In genomic region chr17:31187370-31187769, GRCm38 (mm10) we compare ENCODE assay signal across 10 mouse cellular contexts. TPM values are rescaled to one million over a fixed set of nuclear protein-coding genes. Genes with fewer than 3 reads are reported as not detected.
A peak's percentile ranks its signal among the peaks of the same experiment; 100 is the strongest.
DNase-seq lines count a peak whose midpoint lies in the region; ATAC-seq and TF ChIP-seq lines count a peak whose summit lies in the region.
"Had no signal": no experiment of that assay in that cellular context is flagged by ENCODE, and none has a peak within 500 bp of the region (broad histone marks: within the 10 kb centered on the region; RNA-seq: fewer than 3 reads in every experiment).

No protein-coding gene starts in this region.

- no peak overlapping the region for H3K9ac ChIP-seq in kidney, embryonic 15.5 days
- no peak overlapping the region for H3K9ac ChIP-seq in embryonic facial prominence, embryonic 14.5 days (ENCODE audit: low read depth, low read length)
- H3K9ac ChIP-seq in intestine, embryonic 16.5 days (ENCODE audit: low read depth, low read length): no peak overlapping the region
- H3K9ac ChIP-seq: embryonic facial prominence, embryonic 12.5 days; neural tube, embryonic 13.5 days had no signal

- TF ChIP-seq POLR2A in bone marrow, adult 2 months (IDR thresholded peaks at IDR 0.05; ENCODE audit: borderline replicate concordance, control insufficient read depth, low read depth, low read length): no peak
- TF ChIP-seq POLR2A in olfactory bulb, adult 2 months (IDR thresholded peaks at IDR 0.05; ENCODE audit: insufficient read depth, low read depth, low read length): no peak

- no peak overlapping the region for H3K4me3 ChIP-seq in kidney, embryonic 15.5 days (replicated peaks)
- no peak overlapping the region for H3K4me3 ChIP-seq in bone marrow, adult 2 months (replicated peaks; ENCODE audit: control insufficient read depth, low read depth, low read length)
- H3K4me3 ChIP-seq in embryonic facial prominence, embryonic 14.5 days (ENCODE audit: low read depth, low read length): no peak overlapping the region
- H3K4me3 ChIP-seq in intestine, embryonic 16.5 days (ENCODE audit: low read length): no peak overlapping the region
- H3K4me3 ChIP-seq in limb, embryonic 10.5 days: no peak overlapping the region
- no peak overlapping the region for H3K4me3 ChIP-seq in olfactory bulb, adult 2 months (ENCODE audit: insufficient read depth, low read depth, low read length)
- H3K4me3 ChIP-seq: embryonic facial prominence, embryonic 12.5 days; neural tube, embryonic 13.5 days had no signal

- peak; percentile 60 for DNase-seq in kidney, adult 11 months
- peak; percentile 68 for DNase-seq in embryonic facial prominence, embryonic 14.5 days (ENCODE audit: low spot score)
- DNase-seq in limb, embryonic 10.5 days (ENCODE audit: low spot score): peak; percentile 59
- DNase-seq in testis, postnatal 14 days (ENCODE audit: low spot score): peak; percentile 50

- no peak overlapping the region for H3K27ac ChIP-seq in kidney, embryonic 15.5 days
- H3K27ac ChIP-seq in bone marrow, adult 2 months (ENCODE audit: control insufficient read depth, insufficient read depth, low read depth, low read length, poor library complexity): no peak overlapping the region
- H3K27ac ChIP-seq in embryonic facial prominence, embryonic 14.5 days (replicated peaks; ENCODE audit: low read depth, low read length): no peak overlapping the region
- H3K27ac ChIP-seq in intestine, embryonic 16.5 days (ENCODE audit: low read length): no peak overlapping the region
- no peak overlapping the region for H3K27ac ChIP-seq in limb, embryonic 10.5 days
- H3K27ac ChIP-seq in olfactory bulb, adult 2 months (ENCODE audit: insufficient read depth, low read depth, low read length): no peak overlapping the region
- H3K27ac ChIP-seq: embryonic facial prominence, embryonic 12.5 days; neural tube, embryonic 13.5 days had no signal

- peaks cover 14% of the 10 kb centered on the region for H3K4me1 ChIP-seq in kidney, embryonic 15.5 days
- no peaks in the 10 kb centered on the region; the same call in 1 of the 2 replicates for H3K4me1 ChIP-seq in bone marrow, adult 2 months (ENCODE audit: control insufficient read depth, insufficient read depth, low read length)
- no peaks in the 10 kb centered on the region for H3K4me1 ChIP-seq in embryonic facial prominence, embryonic 14.5 days (ENCODE audit: control insufficient read depth, insufficient read depth, low read length)
- peaks cover 8% of the 10 kb centered on the region for H3K4me1 ChIP-seq in intestine, embryonic 16.5 days (ENCODE audit: control insufficient read depth, insufficient read depth, low read length)
- H3K4me1 ChIP-seq in limb, embryonic 10.5 days: peaks cover 17% of the 10 kb centered on the region
- H3K4me1 ChIP-seq in olfactory bulb, adult 2 months (ENCODE audit: control insufficient read depth, insufficient read depth, low read length): no peaks in the 10 kb centered on the region
- H3K4me1 ChIP-seq: embryonic facial prominence, embryonic 12.5 days had no signal

- ATAC-seq in kidney, embryonic 15.5 days (replicated peaks; ENCODE audit: low FRiP score): no peak
- ATAC-seq in embryonic facial prominence, embryonic 14.5 days (ENCODE audit: low read depth): peak; percentile 68; the same call in 1 of the 2 replicates
- 0 out of 2 replicates have a peak, but pooled peaks have one; percentile 51 for ATAC-seq in intestine, embryonic 16.5 days

- H3K9me3 ChIP-seq in kidney, embryonic 15.5 days (replicated peaks): no peaks in the 10 kb centered on the region
- H3K9me3 ChIP-seq in embryonic facial prominence, embryonic 14.5 days (ENCODE audit: control insufficient read depth, low read length): no peaks in the 10 kb centered on the region
- H3K9me3 ChIP-seq in intestine, embryonic 16.5 days (ENCODE audit: control insufficient read depth, low read length): no peaks in the 10 kb centered on the region
- H3K9me3 ChIP-seq in limb, embryonic 10.5 days (replicated peaks): no peaks in the 10 kb centered on the region
- H3K9me3 ChIP-seq: embryonic facial prominence, embryonic 12.5 days; neural tube, embryonic 13.5 days had no signal

- peak; percentile 93 for TF ChIP-seq CTCF in bone marrow, adult 2 months (IDR thresholded peaks at IDR 0.05; ENCODE audit: control insufficient read depth, insufficient read depth, low read length)
- peak; percentile 85 for TF ChIP-seq CTCF in olfactory bulb, adult 2 months (IDR thresholded peaks at IDR 0.05; ENCODE audit: insufficient read depth, low read depth, low read length)

- no peaks in the 10 kb centered on the region for H3K36me3 ChIP-seq in kidney, embryonic 15.5 days
- H3K36me3 ChIP-seq in embryonic facial prominence, embryonic 14.5 days (ENCODE audit: control insufficient read depth, insufficient read depth, low read length): no peaks in the 10 kb centered on the region
- H3K36me3 ChIP-seq in intestine, embryonic 16.5 days (ENCODE audit: control insufficient read depth, insufficient read depth, low read length): no peaks in the 10 kb centered on the region
- H3K36me3 ChIP-seq in limb, embryonic 10.5 days: no peaks in the 10 kb centered on the region
- H3K36me3 ChIP-seq: embryonic facial prominence, embryonic 12.5 days; neural tube, embryonic 13.5 days had no signal

- 25% methylated on average over 4 of the region's 4 CpGs for WGBS in kidney, embryonic 15.5 days
- 9% methylated on average over 4 of the region's 4 CpGs for WGBS in bone marrow, adult 2 months
- 21% methylated on average over 4 of the region's 4 CpGs for WGBS in embryonic facial prominence, embryonic 14.5 days
- WGBS in intestine, embryonic 16.5 days: 31% methylated on average over 4 of the region's 4 CpGs
- WGBS in limb, embryonic 10.5 days: 31% methylated on average over 4 of the region's 4 CpGs
- WGBS in olfactory bulb, adult 2 months: 27% methylated on average over 4 of the region's 4 CpGs

- H3K27me3 ChIP-seq in kidney, embryonic 15.5 days: peaks cover 14% of the 10 kb centered on the region
- H3K27me3 ChIP-seq in embryonic facial prominence, embryonic 14.5 days (replicated peaks; ENCODE audit: control insufficient read depth, insufficient read depth, low read length): no peaks in the 10 kb centered on the region
- H3K27me3 ChIP-seq in intestine, embryonic 16.5 days (replicated peaks; ENCODE audit: control insufficient read depth, insufficient read depth, low read length): no peaks in the 10 kb centered on the region
- no peaks in the 10 kb centered on the region for H3K27me3 ChIP-seq in limb, embryonic 10.5 days (ENCODE audit: low read depth, poor library complexity, severe bottlenecking)
- H3K27me3 ChIP-seq: embryonic facial prominence, embryonic 12.5 days; neural tube, embryonic 13.5 days had no signal

- no peak overlapping the region for H3K4me2 ChIP-seq in kidney, embryonic 15.5 days
- no peak overlapping the region for H3K4me2 ChIP-seq in embryonic facial prominence, embryonic 14.5 days (ENCODE audit: low read depth, low read length)
- no peak overlapping the region for H3K4me2 ChIP-seq in intestine, embryonic 16.5 days (ENCODE audit: low read depth, low read length)
- H3K4me2 ChIP-seq: embryonic facial prominence, embryonic 12.5 days; neural tube, embryonic 13.5 days had no signal

RNA-seq across cellular contexts. Expression of gene Tmprss3, which starts 11.4 kb away (rescaled TPM):
- not detected in 2 replicates for polyA plus RNA-seq in kidney, embryonic 15.5 days (2015; fragmentation: Nextera tagmentation; extraction: Ambion mirVana)
- 4.2 and 4.3 TPM in 2 replicates for polyA plus RNA-seq in bone marrow, adult 2 months (2011; ENCODE audit: insufficient read depth, insufficient read length, low replicate concordance, missing spikeins)
- polyA plus RNA-seq in embryonic facial prominence, embryonic 14.5 days (2014; fragmentation: Nextera tagmentation; extraction: Ambion mirVana): 0.14 and 0.21 TPM in 2 replicates
- 0.05 and 0.06 TPM in 2 replicates for polyA plus RNA-seq in intestine, embryonic 16.5 days (2015; fragmentation: Nextera tagmentation; extraction: Ambion mirVana)
- not detected in 2 replicates for polyA plus RNA-seq in limb, embryonic 10.5 days (2016; fragmentation: Nextera tagmentation; extraction: Ambion mirVana)
- polyA plus RNA-seq in olfactory bulb, adult 2 months (2012; ENCODE audit: insufficient read depth, insufficient read length, low replicate concordance, missing spikeins): not detected in 2 replicates
- polyA plus RNA-seq: neural tube, embryonic 13.5 days had no signal

RNA-seq across cellular contexts. Expression of gene Ubash3a, which starts 20.3 kb away (rescaled TPM):
- 0.18 and 0.23 TPM in 2 replicates for polyA plus RNA-seq in kidney, embryonic 15.5 days (2015; fragmentation: Nextera tagmentation; extraction: Ambion mirVana)
- polyA plus RNA-seq in bone marrow, adult 2 months (2011; ENCODE audit: insufficient read depth, insufficient read length, low replicate concordance, missing spikeins): 7.3 and 13.0 TPM in 2 replicates
- 0.25 and 0.56 TPM in 2 replicates for polyA plus RNA-seq in embryonic facial prominence, embryonic 14.5 days (2014; fragmentation: Nextera tagmentation; extraction: Ambion mirVana)
- 0.38 and 0.45 TPM in 2 replicates for polyA plus RNA-seq in intestine, embryonic 16.5 days (2015; fragmentation: Nextera tagmentation; extraction: Ambion mirVana)
- polyA plus RNA-seq in limb, embryonic 10.5 days (2016; fragmentation: Nextera tagmentation; extraction: Ambion mirVana): 0.33 and 0.74 TPM in 2 replicates
- polyA plus RNA-seq in olfactory bulb, adult 2 months (2012; ENCODE audit: insufficient read depth, insufficient read length, low replicate concordance, missing spikeins): not detected in 2 replicates
- polyA plus RNA-seq: neural tube, embryonic 13.5 days had no signal

RNA-seq across cellular contexts. Expression of gene Tff1, which starts 22.3 kb away (rescaled TPM):
- 0.32 and 0.57 TPM in 2 replicates for polyA plus RNA-seq in kidney, embryonic 15.5 days (2015; fragmentation: Nextera tagmentation; extraction: Ambion mirVana)
- polyA plus RNA-seq in bone marrow, adult 2 months (2011; ENCODE audit: insufficient read depth, insufficient read length, low replicate concordance, missing spikeins): not detected in 2 replicates
- not detected in 2 replicates for polyA plus RNA-seq in embryonic facial prominence, embryonic 14.5 days (2014; fragmentation: Nextera tagmentation; extraction: Ambion mirVana)
- 1.5 and 2.7 TPM in 2 replicates for polyA plus RNA-seq in intestine, embryonic 16.5 days (2015; fragmentation: Nextera tagmentation; extraction: Ambion mirVana)
- polyA plus RNA-seq in limb, embryonic 10.5 days (2016; fragmentation: Nextera tagmentation; extraction: Ambion mirVana): not detected in 2 replicates
- not detected in 2 replicates for polyA plus RNA-seq in olfactory bulb, adult 2 months (2012; ENCODE audit: insufficient read depth, insufficient read length, low replicate concordance, missing spikeins)
- polyA plus RNA-seq: embryonic facial prominence, embryonic 12.5 days; neural tube, embryonic 13.5 days had no signal

RNA-seq across cellular contexts. Expression of gene Tff2, which starts 43.3 kb away (rescaled TPM):
- 1.1 and 1.6 TPM in 2 replicates for polyA plus RNA-seq in kidney, embryonic 15.5 days (2015; fragmentation: Nextera tagmentation; extraction: Ambion mirVana)
- polyA plus RNA-seq in bone marrow, adult 2 months (2011; ENCODE audit: insufficient read depth, insufficient read length, low replicate concordance, missing spikeins): not detected in 2 replicates
- polyA plus RNA-seq in embryonic facial prominence, embryonic 14.5 days (2014; fragmentation: Nextera tagmentation; extraction: Ambion mirVana): not detected in 2 replicates
- polyA plus RNA-seq in intestine, embryonic 16.5 days (2015; fragmentation: Nextera tagmentation; extraction: Ambion mirVana): 5.2 and 7.2 TPM in 2 replicates
- polyA plus RNA-seq in limb, embryonic 10.5 days (2016; fragmentation: Nextera tagmentation; extraction: Ambion mirVana): not detected in 2 replicates
- not detected in 2 replicates for polyA plus RNA-seq in olfactory bulb, adult 2 months (2012; ENCODE audit: insufficient read depth, insufficient read length, low replicate concordance, missing spikeins)
- polyA plus RNA-seq: embryonic facial prominence, embryonic 12.5 days; neural tube, embryonic 13.5 days had no signal

RNA-seq across cellular contexts. Expression of gene Tff3, which starts 57.9 kb away (rescaled TPM):
- 1.4 and 49.7 TPM in 2 replicates for polyA plus RNA-seq in kidney, embryonic 15.5 days (2015; fragmentation: Nextera tagmentation; extraction: Ambion mirVana)
- polyA plus RNA-seq in bone marrow, adult 2 months (2011; ENCODE audit: insufficient read depth, insufficient read length, low replicate concordance, missing spikeins): not detected in 2 replicates
- not detected in 2 replicates for polyA plus RNA-seq in embryonic facial prominence, embryonic 14.5 days (2014; fragmentation: Nextera tagmentation; extraction: Ambion mirVana)
- polyA plus RNA-seq in intestine, embryonic 16.5 days (2015; fragmentation: Nextera tagmentation; extraction: Ambion mirVana): 1,304 and 1,371 TPM in 2 replicates
- polyA plus RNA-seq in limb, embryonic 10.5 days (2016; fragmentation: Nextera tagmentation; extraction: Ambion mirVana): not detected in 2 replicates
- not detected in 2 replicates for polyA plus RNA-seq in olfactory bulb, adult 2 months (2012; ENCODE audit: insufficient read depth, insufficient read length, low replicate concordance, missing spikeins)
- polyA plus RNA-seq: embryonic facial prominence, embryonic 12.5 days had no signal
